Mouse (Mus musculus) layer of hippocampus, adult 9-10 months (tissue): ENCODE data around the gene Aven.

Experiments
- DNase-seq: peaks from one replicate; pipeline ENCODE4 v3.0.0; 2022; ENCODE audit warnings: low spot score

Aven gene

GRCm38 (mm10) chr2:112676175-112676574 lies 183.4 kb downstream of the Aven start:
- no peak for DNase-seq

GRCm38 (mm10) chr2:112676721-112677120 lies 184.0 kb downstream of the Aven start:
- DNase-seq: no peak

GRCm38 (mm10) chr2:112677246-112677645 lies 184.5 kb downstream of the Aven start:
- no peak for DNase-seq

DNA sequence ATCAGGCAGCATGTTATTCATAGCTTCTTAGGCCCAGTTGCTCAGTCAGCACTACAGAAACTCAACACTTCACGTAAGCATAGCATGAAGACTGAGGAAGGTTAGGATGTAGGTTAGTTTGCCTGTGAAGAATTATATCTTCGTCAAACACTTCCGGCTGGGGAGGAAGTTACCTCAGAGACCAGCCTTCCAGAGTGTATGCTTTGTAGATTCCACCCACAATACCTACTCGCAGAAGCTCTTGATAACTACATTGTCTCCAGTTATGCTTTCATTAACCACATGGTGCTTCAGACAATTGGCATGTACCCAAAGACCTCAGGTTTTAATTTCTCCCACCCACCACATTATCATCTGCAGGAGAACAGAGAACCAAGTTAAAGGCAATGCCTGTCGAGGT lies 189.1 kb downstream of the Aven start:
- DNase-seq: no peak
